Mouse (Mus musculus): ENCODE results near the gene S1pr2. TPM values are rescaled to one million over a fixed set of nuclear protein-coding genes. Genes with fewer than 3 reads are reported as not detected.

The S1pr2 gene
- polyA plus RNA-seq, 1 experiment, result 32.1 TPM

DNA sequence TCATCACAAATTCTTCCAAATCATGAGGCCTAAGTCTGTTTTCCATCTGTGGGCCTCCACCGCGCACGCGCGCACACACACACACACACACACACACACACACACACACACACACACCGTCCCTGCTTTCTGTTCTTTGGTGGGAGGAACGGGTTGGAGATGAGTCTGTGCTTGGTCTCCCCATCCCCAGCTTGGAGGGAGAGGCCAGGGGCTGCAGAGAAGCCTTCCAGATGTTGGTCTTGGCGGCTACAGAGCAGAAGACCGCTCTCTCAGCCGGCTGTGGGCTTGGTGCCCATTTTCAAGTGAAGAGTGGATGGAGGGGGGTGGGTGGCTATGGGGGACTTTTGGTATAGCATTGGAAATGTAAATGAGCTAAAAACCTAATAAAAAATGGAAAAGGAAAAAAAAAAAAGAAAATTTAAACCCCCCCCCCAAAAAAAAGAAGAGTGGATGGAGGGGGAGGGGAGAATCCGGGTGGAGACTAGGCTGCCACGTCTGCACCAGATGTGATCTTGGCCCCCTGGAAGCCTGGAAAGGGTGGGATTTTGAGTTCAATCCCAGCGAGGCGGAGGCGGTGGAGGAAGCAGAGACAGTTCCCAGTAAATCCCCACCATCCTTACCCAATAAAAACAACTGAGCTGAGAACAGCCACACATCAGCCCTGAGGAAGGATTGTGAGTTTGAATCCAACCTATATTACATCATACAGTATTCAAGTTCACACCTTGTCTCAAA lies 10.5 kb upstream of the S1pr2 start:
- DNase-seq, result no peak

DNA sequence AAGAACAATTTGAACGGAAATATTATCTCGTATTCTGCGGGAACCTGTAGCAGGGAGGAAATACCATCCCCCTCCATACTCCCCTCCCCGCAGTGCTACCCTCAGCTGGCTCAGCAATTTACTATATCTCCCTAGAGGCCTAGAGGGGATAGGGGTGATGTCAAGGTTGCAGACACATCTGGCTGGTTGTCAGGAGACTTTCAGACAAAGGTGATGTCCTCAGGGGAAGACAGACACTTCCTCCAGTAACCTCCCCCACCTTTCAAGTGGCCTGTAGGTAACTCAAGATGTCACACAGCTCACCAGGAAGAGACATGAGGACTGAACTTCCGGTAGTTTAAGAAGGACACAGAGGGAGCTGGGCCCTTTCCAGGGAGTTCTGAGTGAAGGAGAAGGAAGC lies 6.6 kb upstream of the S1pr2 start:
- 35% methylated on average over 5 of the region's 5 CpGs for WGBS
- no peak for DNase-seq

More for the DNA sequence above, 10.5 kb upstream of the S1pr2 start:
- peaks cover 3% of the 10 kb centered on the region; the same call in 1 of the 2 replicates for H3K4me1 ChIP-seq (ENCODE audit: control insufficient read depth, insufficient read depth, low read length)
- 54% methylated on average over 15 of the region's 15 CpGs for WGBS
- no peak overlapping the region for H3K4me3 ChIP-seq (replicated peaks; ENCODE audit: extremely low read depth, low read depth, low read length)
- TF ChIP-seq POLR2A (IDR thresholded peaks at IDR 0.05; ENCODE audit: borderline replicate concordance, extremely low read depth, low read depth, low read length) (no peak), CTCF (IDR thresholded peaks at IDR 0.05; ENCODE audit: insufficient read depth, low read length) (no peak)

DNA sequence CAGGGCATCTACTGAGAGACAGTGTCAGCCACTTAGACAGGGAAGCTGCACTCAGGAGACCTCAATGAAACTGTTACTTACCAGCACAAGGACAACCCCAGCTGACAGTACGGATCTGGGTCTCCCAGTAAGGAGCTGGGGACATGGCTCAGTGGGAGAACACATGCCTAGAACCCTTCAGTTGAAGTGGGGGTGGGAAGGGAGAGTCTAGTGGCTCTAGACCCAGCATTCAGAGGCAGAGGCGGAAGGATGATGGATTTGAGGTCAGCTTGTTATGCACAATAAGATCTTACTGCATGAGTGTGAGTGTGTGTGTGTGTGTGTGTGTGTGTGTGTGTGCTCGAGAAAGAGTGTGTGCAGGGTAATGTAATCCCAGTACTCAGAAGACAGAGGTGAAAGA lies 5.6 kb upstream of the S1pr2 start:
- Histone ChIP-seq H3K4me3 (replicated peaks; ENCODE audit: extremely low read depth, low read depth, low read length) (no peak overlapping the region), H3K4me1 (ENCODE audit: control insufficient read depth, insufficient read depth, low read length) (peaks cover under 1% of the 10 kb centered on the region; the same call in 1 of the 2 replicates)
- no peak for DNase-seq
- 66% methylated on average over 3 of the region's 3 CpGs for WGBS
- no peak for TF ChIP-seq CTCF (IDR thresholded peaks at IDR 0.05; ENCODE audit: insufficient read depth, low read length)
- TF ChIP-seq POLR2A (IDR thresholded peaks at IDR 0.05; ENCODE audit: borderline replicate concordance, extremely low read depth, low read depth, low read length), result no peak

More for the DNA sequence above, 6.6 kb upstream of the S1pr2 start:
- TF ChIP-seq CTCF (IDR thresholded peaks at IDR 0.05; ENCODE audit: insufficient read depth, low read length) (no peak), POLR2A (IDR thresholded peaks at IDR 0.05; ENCODE audit: borderline replicate concordance, extremely low read depth, low read depth, low read length) (no peak)
- H3K4me1 ChIP-seq (ENCODE audit: control insufficient read depth, insufficient read depth, low read length), result no peaks in the 10 kb centered on the region
- H3K4me3 ChIP-seq (replicated peaks; ENCODE audit: extremely low read depth, low read depth, low read length), result no peak overlapping the region

DNA sequence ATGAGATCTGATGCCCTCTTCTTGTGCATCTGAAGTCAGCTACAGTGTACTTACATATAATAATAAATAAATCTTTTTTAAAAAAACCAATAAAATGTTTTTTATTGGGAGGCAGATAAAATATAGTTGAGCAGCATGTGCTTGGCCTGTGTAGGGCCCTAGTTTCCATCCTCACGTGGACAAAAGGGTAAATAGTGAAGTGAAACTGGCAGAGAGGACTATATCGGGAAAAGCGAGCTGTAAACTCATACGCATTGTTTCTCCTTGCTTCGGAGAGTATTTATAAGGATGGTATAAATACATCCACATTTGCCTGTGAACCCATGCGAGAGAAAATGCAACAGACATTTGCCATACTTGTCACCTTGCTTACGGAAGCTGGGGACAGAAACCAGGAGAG lies 3.2 kb upstream of the S1pr2 start:
- peaks cover 8% of the 10 kb centered on the region; the same call in 1 of the 2 replicates for H3K4me1 ChIP-seq (ENCODE audit: control insufficient read depth, insufficient read depth, low read length)
- TF ChIP-seq CTCF (IDR thresholded peaks at IDR 0.05; ENCODE audit: insufficient read depth, low read length) (no peak), POLR2A (IDR thresholded peaks at IDR 0.05; ENCODE audit: borderline replicate concordance, extremely low read depth, low read depth, low read length) (no peak)
- 81% methylated on average over 7 of the region's 7 CpGs for WGBS
- no peak for DNase-seq
- H3K4me3 ChIP-seq (replicated peaks; ENCODE audit: extremely low read depth, low read depth, low read length), result no peak overlapping the region

DNA sequence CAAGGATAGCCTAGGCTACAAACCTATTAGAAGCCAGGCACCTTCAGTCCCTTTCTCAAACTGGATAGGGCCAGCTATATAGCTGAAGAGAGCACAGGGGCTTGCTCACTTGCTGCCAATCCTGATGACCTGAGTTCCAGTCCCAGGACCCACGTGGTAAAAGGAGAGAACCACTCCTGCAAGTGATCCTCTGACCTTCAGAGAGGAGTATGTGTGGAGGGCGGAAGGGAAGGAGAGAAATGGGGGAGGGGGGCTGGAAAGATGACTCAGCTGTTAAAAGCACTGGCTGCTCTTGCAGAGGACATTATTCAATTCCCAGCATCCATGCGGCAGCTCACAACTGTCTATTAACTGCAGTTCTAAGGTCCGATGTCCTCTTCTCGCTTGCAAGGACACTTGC lies 2.6 kb upstream of the S1pr2 start:
- TF ChIP-seq POLR2A (IDR thresholded peaks at IDR 0.05; ENCODE audit: borderline replicate concordance, extremely low read depth, low read depth, low read length), result no peak
- no peak for TF ChIP-seq CTCF (IDR thresholded peaks at IDR 0.05; ENCODE audit: insufficient read depth, low read length)
- H3K4me3 ChIP-seq (replicated peaks; ENCODE audit: extremely low read depth, low read depth, low read length), result no peak overlapping the region
- 57% methylated on average over 5 of the region's 5 CpGs for WGBS
- DNase-seq, result no peak
- H3K4me1 ChIP-seq (ENCODE audit: control insufficient read depth, insufficient read depth, low read length), result peaks cover 8% of the 10 kb centered on the region; the same call in 1 of the 2 replicates

DNA sequence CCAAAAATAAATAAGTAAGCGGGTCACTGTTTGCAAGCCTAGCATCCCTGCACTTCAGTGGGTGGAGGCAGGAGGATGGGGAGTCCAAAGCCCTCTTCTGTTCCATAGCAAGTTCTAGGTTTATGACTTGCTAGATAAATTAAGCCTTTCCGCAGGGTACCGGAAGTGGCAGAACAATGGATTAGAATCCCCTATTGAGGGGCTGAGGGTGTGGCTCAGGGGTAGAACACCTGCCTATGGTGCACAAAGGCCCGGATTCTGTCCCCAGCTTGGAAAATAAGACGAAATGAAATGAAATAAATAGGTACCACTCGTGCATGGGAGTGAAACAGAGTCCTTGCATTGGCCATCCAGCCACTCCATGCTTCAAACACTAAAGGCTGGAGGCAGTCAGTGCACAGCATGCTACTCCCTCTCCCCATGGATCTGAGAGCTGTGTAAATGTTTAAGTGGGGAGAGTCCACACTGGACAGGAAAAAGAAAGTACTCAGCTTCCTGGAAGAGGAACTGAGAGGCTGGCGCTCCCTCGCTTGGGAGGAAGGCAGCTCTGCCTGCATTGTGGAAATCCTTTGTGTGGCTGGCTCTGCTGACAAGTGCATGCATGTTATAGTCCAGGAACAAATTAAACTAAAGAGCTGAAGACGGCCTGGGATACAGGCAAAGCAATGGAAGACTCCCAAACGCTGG lies 2.0 kb upstream of the S1pr2 start:
- Histone ChIP-seq H3K4me3 (replicated peaks; ENCODE audit: extremely low read depth, low read depth, low read length) (no peak overlapping the region), H3K4me1 (ENCODE audit: control insufficient read depth, insufficient read depth, low read length) (peaks cover 13% of the 10 kb centered on the region)
- WGBS, result 26% methylated on average over 10 of the region's 10 CpGs
- no peak for DNase-seq
- TF ChIP-seq CTCF (IDR thresholded peaks at IDR 0.05; ENCODE audit: insufficient read depth, low read length), result no peak

DNA sequence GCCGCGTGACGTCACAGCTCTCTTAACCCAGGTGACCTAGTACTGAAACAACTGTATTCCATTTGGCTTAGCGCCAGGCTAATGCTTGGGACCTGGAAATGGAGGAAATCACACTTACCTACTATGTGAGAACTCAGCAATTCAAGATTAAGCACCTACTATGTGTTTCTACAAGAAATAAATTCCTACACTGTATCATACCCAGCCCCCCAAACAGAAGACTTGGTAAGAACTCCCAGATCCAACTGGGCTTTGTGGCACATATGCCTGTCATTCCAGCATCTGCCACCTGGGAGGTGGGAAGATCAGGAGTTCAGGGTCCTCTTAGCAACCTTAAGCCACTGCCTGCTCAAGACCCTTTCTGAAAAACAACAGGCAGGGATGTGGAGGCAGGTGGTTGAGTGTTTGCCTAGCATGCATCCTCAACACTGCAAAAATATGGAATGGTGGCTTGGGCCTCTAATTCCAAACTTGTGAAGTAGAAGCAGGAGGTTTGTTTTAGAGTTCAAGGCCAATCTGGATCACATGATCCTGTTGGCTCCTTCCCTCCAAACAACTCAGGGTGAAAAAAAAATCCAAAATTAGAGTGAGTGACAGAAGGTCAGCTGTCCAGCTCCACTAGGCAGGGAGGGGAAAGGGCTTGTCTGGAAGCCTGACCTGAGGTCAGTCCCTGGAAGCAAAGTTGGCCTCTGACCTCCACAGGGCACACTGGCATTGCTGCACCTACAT lies 544 bp upstream of the S1pr2 start:
- Histone ChIP-seq H3K4me1 (ENCODE audit: control insufficient read depth, insufficient read depth, low read length) (peaks cover 20% of the 10 kb centered on the region), H3K4me3 (replicated peaks; ENCODE audit: extremely low read depth, low read depth, low read length) (peak overlapping the region; percentile 89)
- TF ChIP-seq POLR2A (IDR thresholded peaks at IDR 0.05; ENCODE audit: borderline replicate concordance, extremely low read depth, low read depth, low read length) (no peak), CTCF (IDR thresholded peaks at IDR 0.05; ENCODE audit: insufficient read depth, low read length) (no peak)
- no peak for DNase-seq
- whole genome bisulfite sequencing, result 2% methylated on average over 4 of the region's 4 CpGs

DNA sequence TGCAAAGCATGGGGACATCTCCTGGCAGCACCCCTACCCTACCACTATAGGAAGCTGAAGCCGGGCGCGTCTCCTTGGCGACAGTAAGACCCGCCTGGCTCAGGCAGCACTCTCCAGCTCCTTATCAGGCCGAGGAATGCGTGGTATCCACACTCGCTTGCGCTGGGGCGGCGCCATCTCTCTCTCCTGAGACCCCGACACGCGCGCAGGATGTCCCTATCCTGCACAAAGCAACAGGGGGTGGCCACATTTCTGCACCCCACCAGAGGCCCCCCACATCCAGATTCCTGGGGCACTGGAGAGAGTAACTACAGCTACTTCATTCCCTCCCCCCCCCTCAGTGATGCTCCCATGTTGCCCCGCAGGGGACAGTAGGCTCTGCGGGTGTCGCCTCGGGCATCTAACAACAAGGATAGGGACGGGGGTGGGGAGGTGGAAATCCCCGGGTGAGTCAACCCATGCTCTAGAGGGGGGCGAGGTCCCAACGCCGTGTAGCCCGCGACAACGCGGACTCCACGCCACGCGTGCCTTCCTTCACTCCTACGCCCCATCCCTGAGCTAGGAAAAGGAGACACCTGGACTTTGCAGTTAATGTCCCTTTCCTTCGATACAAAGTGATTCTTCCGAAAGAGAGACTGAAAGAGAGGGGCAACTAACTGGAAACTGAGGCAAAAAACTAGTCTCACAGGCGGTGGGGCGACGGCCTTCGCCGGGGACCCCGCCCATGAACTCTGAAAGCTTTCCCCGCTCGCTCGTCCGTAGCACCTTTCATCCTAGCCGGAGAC lies 958 bp downstream of the S1pr2 start:
- Histone ChIP-seq H3K4me3 (replicated peaks; ENCODE audit: extremely low read depth, low read depth, low read length) (peak overlapping the region; percentile 89), H3K4me1 (ENCODE audit: control insufficient read depth, insufficient read depth, low read length) (peaks cover 21% of the 10 kb centered on the region)
- under 1% methylated on average over 44 of the region's 45 CpGs for WGBS
- peak; percentile 71 for DNase-seq
- TF ChIP-seq POLR2A (IDR thresholded peaks at IDR 0.05; ENCODE audit: borderline replicate concordance, extremely low read depth, low read depth, low read length) (peak; percentile 41; the same call in 1 of the 2 replicates), CTCF (IDR thresholded peaks at IDR 0.05; ENCODE audit: insufficient read depth, low read length) (no peak)

DNA sequence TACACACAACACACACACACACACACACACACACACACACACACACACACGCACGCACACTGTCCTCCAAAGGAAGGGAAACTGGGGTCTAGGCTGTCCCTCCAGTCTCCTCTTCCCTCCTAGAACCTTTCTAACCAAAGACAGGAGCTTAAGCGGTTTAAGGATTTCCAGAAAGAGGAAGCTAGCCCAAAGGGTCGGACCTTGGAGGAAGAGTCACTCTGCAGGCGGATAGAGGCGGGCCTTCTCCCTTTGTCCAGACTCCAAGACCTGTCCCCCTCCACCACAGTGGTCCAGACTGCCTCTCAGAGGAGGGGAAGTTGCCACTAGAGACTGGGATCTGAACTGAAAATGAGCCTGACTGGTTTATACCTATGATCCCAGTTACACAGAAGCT lies 2.9 kb downstream of the S1pr2 start:
- H3K4me3 ChIP-seq (replicated peaks; ENCODE audit: extremely low read depth, low read depth, low read length), result peak overlapping the region; percentile 4
- TF ChIP-seq CTCF (IDR thresholded peaks at IDR 0.05; ENCODE audit: insufficient read depth, low read length) (no peak), POLR2A (IDR thresholded peaks at IDR 0.05; ENCODE audit: borderline replicate concordance, extremely low read depth, low read depth, low read length) (no peak)
- peaks cover 21% of the 10 kb centered on the region for H3K4me1 ChIP-seq (ENCODE audit: control insufficient read depth, insufficient read depth, low read length)
- DNase-seq, result no peak
- 38% methylated on average over 6 of the region's 6 CpGs for WGBS
